Mouse (Mus musculus): Measurements from ENCODE around the gene Zfp513. TPM values are rescaled to one million over a fixed set of nuclear protein-coding genes. Genes with fewer than 3 reads are reported as not detected.
A peak's percentile ranks its signal among the peaks of the same experiment; 100 is the strongest.

The Zfp513 gene
- polyA plus RNA-seq, 1 experiment from 2014 or later: 5.4 TPM

DNA sequence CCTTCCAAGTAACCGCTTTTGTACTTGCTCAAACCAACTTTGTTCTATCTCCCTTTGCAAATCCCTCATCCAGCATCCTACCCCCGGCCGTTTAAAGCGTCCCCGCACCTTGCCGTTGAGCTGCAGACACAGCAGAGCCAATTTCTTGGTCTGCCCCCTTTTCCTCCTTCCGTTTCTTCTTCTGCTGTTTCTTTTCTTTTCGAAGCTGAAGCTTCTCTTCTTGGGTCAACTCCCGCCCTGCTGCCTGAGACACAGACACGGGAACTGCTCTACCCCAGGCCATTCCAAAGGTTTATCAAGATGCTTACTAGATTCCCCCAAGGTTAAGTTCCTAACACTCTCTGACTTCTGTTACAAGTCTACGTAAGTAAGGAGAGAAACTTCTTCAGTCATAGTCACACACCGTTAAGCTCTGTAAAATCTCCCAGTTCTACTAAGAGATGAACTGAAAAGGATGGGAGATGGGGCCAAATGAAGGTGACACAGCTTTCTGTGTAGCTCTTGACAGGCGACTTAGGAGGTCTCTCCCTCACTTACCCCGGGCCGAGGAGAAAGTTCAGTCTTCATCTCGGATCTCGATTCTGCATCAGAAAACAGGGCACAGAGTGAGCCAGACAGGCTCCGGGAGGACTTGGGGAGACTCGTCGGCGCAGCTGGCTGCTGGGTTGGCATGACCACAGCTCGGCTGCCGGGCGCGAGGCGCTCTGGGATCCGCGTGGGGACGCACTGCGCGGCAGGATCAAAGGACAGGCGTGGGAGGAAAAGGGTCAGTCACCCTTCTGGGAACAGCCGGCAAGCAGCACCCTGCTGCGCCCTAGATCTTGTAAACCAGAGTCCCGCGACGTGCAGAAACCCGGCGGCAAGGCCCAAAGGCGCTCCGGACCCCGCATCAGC is 9.8 kb downstream of the Zfp513 start:
- DNase-seq (ENCODE audit: low spot score) (peak; percentile 78), ATAC-seq (ENCODE audit: low read depth) (peak; percentile 56)
- peak overlapping the region; percentile 75 for H3K27ac ChIP-seq (replicated peaks; ENCODE audit: low read depth, low read length)
- peaks cover 9% of the 10 kb centered on the region for H3K4me1 ChIP-seq (ENCODE audit: control insufficient read depth, insufficient read depth, low read length)
- H3K9ac ChIP-seq (ENCODE audit: low read depth, low read length): peak overlapping the region; percentile 87
- peak overlapping the region; percentile 75 for H3K4me2 ChIP-seq (ENCODE audit: low read depth, low read length)
- H3K4me3 ChIP-seq (ENCODE audit: low read depth, low read length): peak overlapping the region; percentile 86
- no peaks in the 10 kb centered on the region for H3K9me3 ChIP-seq (ENCODE audit: control insufficient read depth, low read length)
- WGBS: 20% methylated on average over 30 of the region's 42 CpGs
- H3K36me3 ChIP-seq (ENCODE audit: control insufficient read depth, insufficient read depth, low read length): peaks cover 73% of the 10 kb centered on the region
- H3K27me3 ChIP-seq (replicated peaks; ENCODE audit: control insufficient read depth, insufficient read depth, low read length): no peaks in the 10 kb centered on the region

DNA sequence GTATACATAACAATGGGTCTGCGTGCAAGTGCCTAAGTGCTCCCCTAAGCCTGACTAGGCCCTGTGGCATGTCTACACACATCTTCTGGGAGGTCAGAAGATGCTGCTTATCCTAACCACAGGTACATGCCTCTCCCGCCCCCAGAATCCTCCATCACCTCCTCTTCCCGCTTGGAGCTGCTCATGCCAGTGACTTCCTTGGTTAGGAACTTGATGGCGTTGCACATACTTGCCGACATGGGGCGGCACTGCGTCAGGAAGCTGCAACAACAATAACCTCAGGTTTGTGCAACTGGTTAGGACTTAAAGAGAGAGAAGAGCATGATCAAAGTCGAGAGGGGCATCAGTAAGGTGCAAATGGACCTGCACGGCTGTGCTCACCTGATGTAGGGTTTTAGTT is 11.9 kb downstream of the Zfp513 start:
- no peaks in the 10 kb centered on the region for H3K27me3 ChIP-seq (replicated peaks; ENCODE audit: control insufficient read depth, insufficient read depth, low read length)
- H3K27ac ChIP-seq (replicated peaks; ENCODE audit: low read depth, low read length): no peak overlapping the region
- no peak for ATAC-seq (ENCODE audit: low read depth)
- peaks cover 9% of the 10 kb centered on the region for H3K4me1 ChIP-seq (ENCODE audit: control insufficient read depth, insufficient read depth, low read length)
- peaks cover 58% of the 10 kb centered on the region for H3K36me3 ChIP-seq (ENCODE audit: control insufficient read depth, insufficient read depth, low read length)
- no peak overlapping the region for H3K9ac ChIP-seq (ENCODE audit: low read depth, low read length)
- H3K9me3 ChIP-seq (ENCODE audit: control insufficient read depth, low read length): no peaks in the 10 kb centered on the region
- 90% methylated on average over 9 of the region's 9 CpGs for WGBS
- H3K4me2 ChIP-seq (ENCODE audit: low read depth, low read length): no peak overlapping the region
- no peak overlapping the region for H3K4me3 ChIP-seq (ENCODE audit: low read depth, low read length)
- DNase-seq (ENCODE audit: low spot score): no peak

DNA sequence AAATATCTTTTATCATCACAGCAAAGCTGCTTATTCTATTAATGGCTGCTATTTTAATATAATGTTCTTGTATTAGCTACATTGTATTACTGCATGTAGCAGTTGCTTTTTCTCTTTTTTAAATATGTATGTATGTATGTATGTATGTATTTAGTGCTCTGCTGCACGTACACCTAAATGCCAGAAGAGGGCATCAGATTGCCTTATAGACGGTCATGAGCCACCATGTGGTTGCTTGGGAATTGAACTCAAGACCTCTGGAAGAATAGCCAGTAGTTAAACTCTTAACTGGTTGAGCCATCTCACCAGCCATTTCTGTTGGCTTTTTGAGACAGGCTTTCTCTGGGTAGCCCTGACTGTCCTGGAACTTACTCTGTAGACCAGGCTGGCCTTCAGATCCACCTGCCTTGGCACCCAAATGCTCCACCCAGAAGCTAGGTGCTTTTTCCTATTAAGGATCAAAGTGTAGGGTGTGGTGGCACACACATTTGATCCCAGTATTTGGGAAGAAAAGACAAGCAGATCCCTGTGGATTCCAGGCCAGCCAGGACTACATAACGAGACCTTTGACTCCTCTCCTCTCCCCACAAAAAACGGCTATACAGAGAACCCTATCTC is 13.8 kb downstream of the Zfp513 start:
- Histone ChIP-seq H3K27ac (replicated peaks; ENCODE audit: low read depth, low read length) (no peak overlapping the region), H3K4me3 (ENCODE audit: low read depth, low read length) (no peak overlapping the region), H3K27me3 (replicated peaks; ENCODE audit: control insufficient read depth, insufficient read depth, low read length) (no peaks in the 10 kb centered on the region), H3K9ac (ENCODE audit: low read depth, low read length) (no peak overlapping the region), H3K4me2 (ENCODE audit: low read depth, low read length) (no peak overlapping the region), H3K4me1 (ENCODE audit: control insufficient read depth, insufficient read depth, low read length) (peaks cover 4% of the 10 kb centered on the region), H3K36me3 (ENCODE audit: control insufficient read depth, insufficient read depth, low read length) (peaks cover 45% of the 10 kb centered on the region), H3K9me3 (ENCODE audit: control insufficient read depth, low read length) (no peaks in the 10 kb centered on the region)
- WGBS: 71% methylated on average over 4 of the region's 4 CpGs
- ATAC-seq (ENCODE audit: low read depth) (no peak), DNase-seq (ENCODE audit: low spot score) (no peak)

GRCm38 (mm10) chr5:31183678-31184077 is 18.4 kb downstream of the Zfp513 start:
- peaks cover 20% of the 10 kb centered on the region for H3K36me3 ChIP-seq (ENCODE audit: control insufficient read depth, insufficient read depth, low read length)
- H3K4me2 ChIP-seq (ENCODE audit: low read depth, low read length): no peak overlapping the region
- ATAC-seq (ENCODE audit: low read depth) (no peak), DNase-seq (ENCODE audit: low spot score) (no peak)
- H3K9me3 ChIP-seq (ENCODE audit: control insufficient read depth, low read length): no peaks in the 10 kb centered on the region
- H3K4me1 ChIP-seq (ENCODE audit: control insufficient read depth, insufficient read depth, low read length): peaks cover 8% of the 10 kb centered on the region; the same call in 1 of the 2 replicates
- no peaks in the 10 kb centered on the region for H3K27me3 ChIP-seq (replicated peaks; ENCODE audit: control insufficient read depth, insufficient read depth, low read length)
- H3K27ac ChIP-seq (replicated peaks; ENCODE audit: low read depth, low read length): no peak overlapping the region
- no peak overlapping the region for H3K4me3 ChIP-seq (ENCODE audit: low read depth, low read length)
- no peak overlapping the region for H3K9ac ChIP-seq (ENCODE audit: low read depth, low read length)
- 58% methylated on average over 4 of the region's 4 CpGs for WGBS

DNA sequence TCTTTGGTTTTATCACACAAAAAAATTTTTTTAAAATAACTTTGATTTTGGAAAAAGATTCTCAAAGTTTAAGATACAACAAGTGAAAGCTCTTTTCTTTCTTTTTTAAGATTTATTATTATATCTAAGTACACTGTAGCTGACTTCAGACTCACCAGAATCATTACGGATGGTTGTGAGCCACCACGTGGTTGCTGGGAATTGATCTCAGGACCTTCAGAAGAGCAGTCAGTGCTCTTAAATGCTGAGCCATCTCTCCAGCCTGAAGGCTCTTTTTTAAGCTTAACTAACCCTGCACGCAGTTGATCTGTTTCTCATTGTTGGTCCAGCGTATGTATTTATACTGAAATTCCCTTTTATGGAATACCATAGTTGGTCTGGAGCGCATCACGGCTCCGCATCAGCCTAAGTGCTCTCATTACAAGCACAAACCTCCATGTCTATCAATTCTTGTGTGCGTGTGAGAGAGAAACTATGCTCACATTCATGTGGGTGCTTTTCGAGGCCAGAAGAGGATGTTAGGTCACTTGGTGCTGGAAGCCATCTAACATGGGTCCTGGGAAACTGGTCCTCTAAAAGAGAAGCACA is 20.8 kb downstream of the Zfp513 start:
- H3K27me3 ChIP-seq (replicated peaks; ENCODE audit: control insufficient read depth, insufficient read depth, low read length): no peaks in the 10 kb centered on the region
- H3K4me3 ChIP-seq (ENCODE audit: low read depth, low read length): no peak overlapping the region
- H3K9ac ChIP-seq (ENCODE audit: low read depth, low read length): no peak overlapping the region
- DNase-seq (ENCODE audit: low spot score) (no peak), ATAC-seq (ENCODE audit: low read depth) (no peak)
- H3K4me2 ChIP-seq (ENCODE audit: low read depth, low read length): no peak overlapping the region; the same call in 1 of the 2 replicates
- no peaks in the 10 kb centered on the region; the same call in 1 of the 2 replicates for H3K36me3 ChIP-seq (ENCODE audit: control insufficient read depth, insufficient read depth, low read length)
- peaks cover 10% of the 10 kb centered on the region; the same call in 1 of the 2 replicates for H3K4me1 ChIP-seq (ENCODE audit: control insufficient read depth, insufficient read depth, low read length)
- peak overlapping the region; percentile 97; the same call in 1 of the 2 replicates for H3K27ac ChIP-seq (replicated peaks; ENCODE audit: low read depth, low read length)
- 93% methylated on average over 9 of the region's 9 CpGs for WGBS
- H3K9me3 ChIP-seq (ENCODE audit: control insufficient read depth, low read length): no peaks in the 10 kb centered on the region

DNA sequence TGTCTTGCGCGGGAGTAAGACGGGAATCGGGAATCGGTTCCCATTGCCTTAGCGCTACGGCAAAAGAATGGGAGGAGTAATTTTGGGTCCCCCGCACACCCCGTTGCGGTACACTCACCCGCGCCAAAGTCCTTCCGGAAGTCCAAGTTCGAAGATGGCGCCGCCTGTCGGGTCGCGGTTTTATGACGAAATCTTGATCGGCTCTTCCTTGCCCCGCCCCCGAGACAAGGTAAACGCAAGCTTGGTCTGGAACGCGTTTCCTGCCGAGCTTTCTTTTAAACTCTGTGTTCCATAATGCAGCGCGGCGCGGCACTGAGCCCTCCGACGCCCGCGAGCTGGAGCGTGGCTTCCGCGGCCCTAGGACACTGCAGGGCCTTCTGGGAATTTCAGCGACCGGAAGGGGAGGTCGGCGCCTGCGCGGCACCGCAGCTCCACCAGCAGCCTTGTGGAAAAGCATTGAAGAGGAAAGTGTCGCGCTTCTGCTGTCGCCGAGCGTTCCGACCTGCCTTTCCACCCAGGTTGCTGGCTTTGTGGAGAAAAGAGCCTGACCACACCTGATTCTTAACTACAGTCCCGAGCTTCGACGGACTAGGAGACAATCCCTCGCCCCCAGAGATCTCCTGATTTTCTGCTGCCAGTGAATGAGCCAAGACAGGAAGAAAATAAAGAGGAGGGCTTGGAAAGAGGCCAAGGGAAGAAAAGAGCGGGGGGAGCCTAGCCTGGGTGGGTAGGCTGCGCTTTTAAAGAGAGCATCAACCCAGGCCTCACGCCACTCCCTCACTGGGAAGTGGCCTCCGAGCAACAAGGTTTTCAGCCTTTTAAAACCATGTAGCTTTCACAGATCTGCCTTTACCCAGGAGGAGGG is 22.1 kb downstream of the Zfp513 start, which contains the start of the genes Gm29609 and Gtf3c2:
Gm29609 (minus strand) TSS at position 146 of the 865 bp plus-strand sequence.
Gtf3c2 (minus strand) TSS at position 379 of the 865 bp plus-strand sequence.
- Histone ChIP-seq H3K27me3 (replicated peaks; ENCODE audit: control insufficient read depth, insufficient read depth, low read length) (no peaks in the 10 kb centered on the region), H3K4me2 (ENCODE audit: low read depth, low read length) (peak within 1 kb of the TSS; percentile 78), H3K9me3 (ENCODE audit: control insufficient read depth, low read length) (no peaks in the 10 kb centered on the region), H3K36me3 (ENCODE audit: control insufficient read depth, insufficient read depth, low read length) (peaks cover 4% of the 10 kb centered on the region; the same call in 1 of the 2 replicates), H3K27ac (replicated peaks; ENCODE audit: low read depth, low read length) (peak within 1 kb of the TSS; percentile 97), H3K4me3 (ENCODE audit: low read depth, low read length) (peak within 1 kb of the TSS; percentile 83), H3K9ac (ENCODE audit: low read depth, low read length) (peak within 1 kb of the TSS; percentile 77), H3K4me1 (ENCODE audit: control insufficient read depth, insufficient read depth, low read length) (peaks cover 10% of the 10 kb centered on the region; the same call in 1 of the 2 replicates)
- ATAC-seq (ENCODE audit: low read depth) (peak; percentile 98), DNase-seq (ENCODE audit: low spot score) (peak; percentile 98)
- under 1% methylated on average over 51 of the region's 59 CpGs for WGBS

- peak overlapping the region; percentile 83 for H3K4me3 ChIP-seq (ENCODE audit: low read depth, low read length)
- H3K9me3 ChIP-seq (ENCODE audit: control insufficient read depth, low read length): no peaks in the 10 kb centered on the region
- H3K36me3 ChIP-seq (ENCODE audit: control insufficient read depth, insufficient read depth, low read length): peaks cover 7% of the 10 kb centered on the region
- whole genome bisulfite sequencing: under 1% methylated on average over 22 of the region's 25 CpGs
- H3K4me1 ChIP-seq (ENCODE audit: control insufficient read depth, insufficient read depth, low read length): peaks cover 10% of the 10 kb centered on the region; the same call in 1 of the 2 replicates
- H3K9ac ChIP-seq (ENCODE audit: low read depth, low read length): peak overlapping the region; percentile 77
- H3K27ac ChIP-seq (replicated peaks; ENCODE audit: low read depth, low read length): peak overlapping the region; percentile 97
- DNase-seq (ENCODE audit: low spot score) (peak; percentile 12), ATAC-seq (ENCODE audit: low read depth) (peak; percentile 51)
- peak overlapping the region; percentile 78 for H3K4me2 ChIP-seq (ENCODE audit: low read depth, low read length)
- H3K27me3 ChIP-seq (replicated peaks; ENCODE audit: control insufficient read depth, insufficient read depth, low read length): no peaks in the 10 kb centered on the region
Observed at GRCm38 (mm10) chr5:31179301-31179765, 22.8 kb downstream of the Zfp513 start.
